Mouse (Mus musculus) cerebral cortex, adult 2 months (tissue): ENCODE data around the gene Arih2.

ENCODE experiments used
- WGBS: fragments of 180-500 bp; shearing (Covaris S2); methylation state at CpG from one replicate; pipeline ENCODE4 v1.1.7; 2018; 5-methylcytosine and 5-hydroxymethylcytosine counted together

The Arih2 gene

GRCm38 (mm10) chr9:108649561-108650440 lies 615 bp upstream of the Arih2 start:
- WGBS: 16% methylated on average over 29 of the region's 29 CpGs

- 29% methylated on average over 10 of the region's 10 CpGs for WGBS
Observed at GRCm38 (mm10) chr9:108648166-108648565, 1.0 kb downstream of the Arih2 start.

- 89% methylated on average over 2 of the region's 2 CpGs for WGBS
Observed at GRCm38 (mm10) chr9:108639825-108640224, 9.4 kb downstream of the Arih2 start.

- WGBS: 81% methylated on average over 2 of the region's 2 CpGs
Observed at GRCm38 (mm10) chr9:108635415-108635814, 13.8 kb downstream of the Arih2 start.

GRCm38 (mm10) chr9:108633846-108634245 lies 15.3 kb downstream of the Arih2 start:
- WGBS: 42% methylated on average over 2 of the region's 2 CpGs

- 77% methylated on average over 5 of the region's 5 CpGs for WGBS
Observed at GRCm38 (mm10) chr9:108632375-108632774, 16.8 kb downstream of the Arih2 start.

GRCm38 (mm10) chr9:108631631-108632256 lies 17.4 kb downstream of the Arih2 start:
- WGBS: 89% methylated on average over 5 of the region's 5 CpGs

GRCm38 (mm10) chr9:108630683-108631082 lies 18.5 kb downstream of the Arih2 start:
- WGBS: 73% methylated on average over 1 of the region's 1 CpGs

- 72% methylated on average over 4 of the region's 4 CpGs for WGBS
Observed at GRCm38 (mm10) chr9:108628141-108628540, 21.0 kb downstream of the Arih2 start.

GRCm38 (mm10) chr9:108626498-108626897 lies 22.7 kb downstream of the Arih2 start:
- 16% methylated on average over 2 of the region's 2 CpGs for WGBS

GRCm38 (mm10) chr9:108617301-108617700 lies 31.9 kb downstream of the Arih2 start:
- WGBS: 88% methylated on average over 1 of the region's 1 CpGs

- 56% methylated on average over 10 of the region's 10 CpGs for WGBS
Observed at GRCm38 (mm10) chr9:108611488-108611887, 37.7 kb downstream of the Arih2 start.

- WGBS: 86% methylated on average over 4 of the region's 4 CpGs
Observed at GRCm38 (mm10) chr9:108608889-108609288, 40.3 kb downstream of the Arih2 start.

GRCm38 (mm10) chr9:108607929-108608328 lies 41.3 kb downstream of the Arih2 start:
- WGBS: 82% methylated on average over 5 of the region's 5 CpGs

GRCm38 (mm10) chr9:108601986-108602385 lies 47.2 kb downstream of the Arih2 start:
- 69% methylated on average over 4 of the region's 4 CpGs for WGBS

- 45% methylated on average over 2 of the region's 2 CpGs for WGBS
Observed at GRCm38 (mm10) chr9:108600011-108600410, 49.2 kb downstream of the Arih2 start.

- WGBS: 80% methylated on average over 4 of the region's 4 CpGs
Observed at GRCm38 (mm10) chr9:108599021-108599566, 50.1 kb downstream of the Arih2 start.

GRCm38 (mm10) chr9:108596998-108597764 lies 52.0 kb downstream of the Arih2 start, which contains the start of gene P4htm:
Gene P4htm (minus strand): TSS chr9:108597667.
- 2% methylated on average over 69 of the region's 69 CpGs for WGBS

- WGBS: 80% methylated on average over 3 of the region's 3 CpGs
Observed at GRCm38 (mm10) chr9:108594354-108594753, 54.8 kb downstream of the Arih2 start.

- WGBS: 63% methylated on average over 4 of the region's 4 CpGs
Observed at GRCm38 (mm10) chr9:108591462-108591861, 57.7 kb downstream of the Arih2 start.

GRCm38 (mm10) chr9:108589229-108589628 lies 60.0 kb downstream of the Arih2 start:
- WGBS: 63% methylated on average over 5 of the region's 5 CpGs
